Mouse (Mus musculus) heart, postnatal 0 days (tissue): ENCODE measurements around the gene Mss51. TPM values are rescaled to one million over a fixed set of nuclear protein-coding genes. Genes with fewer than 3 reads are reported as not detected.
A peak's percentile ranks its signal among the peaks of the same experiment; 100 is the strongest.

Experiments used
- ATAC-seq: fragments of 200-750 bp; cut with Nextera tagmentation; 2 replicates; pipeline ENCODE4 v1.8.0; 2017; ENCODE audit warnings: low read depth, moderate number of reproducible peaks, moderate library complexity; ENCODE audit not compliant: insufficient read depth
- DNase-seq: peaks from one replicate; pipeline ENCODE4 v3.0.0-alpha.2; 2016; ENCODE audit warnings: low spot score
- H3K27ac ChIP-seq: fragments of 300-500 bp; sonication (generic); 2 replicates; pipeline ENCODE4 v1.5.1; 2014; ENCODE audit warnings: low read depth, mild to moderate bottlenecking
- H3K27me3 ChIP-seq: fragments of 300-500 bp; sonication (generic); 2 replicates; pipeline ENCODE4 v1.6.1; 2014; ENCODE audit warnings: low read length, mixed read lengths; ENCODE audit not compliant: control insufficient read depth, insufficient read depth
- H3K36me3 ChIP-seq: fragments of 300-500 bp; sonication (generic); replicated peaks from 2 replicates; pipeline ENCODE4 v1.6.1; 2014; ENCODE audit warnings: low read length, mixed read lengths; ENCODE audit not compliant: control insufficient read depth, insufficient read depth
- H3K4me1 ChIP-seq: fragments of 300-500 bp; sonication (generic); 2 replicates; pipeline ENCODE4 v1.6.1; 2014; ENCODE audit warnings: antibody characterized with exemption; ENCODE audit not compliant: control insufficient read depth, insufficient read depth
- H3K4me2 ChIP-seq: fragments of 300-500 bp; sonication (generic); 2 replicates; pipeline ENCODE4 v1.6.1; 2014; ENCODE audit warnings: low read depth, mild to moderate bottlenecking, low read length, moderate library complexity
- H3K4me3 ChIP-seq: fragments of 300-500 bp; sonication (generic); 2 replicates; pipeline ENCODE4 v1.5.1; 2014; ENCODE audit warnings: low read depth, low read length
- H3K9ac ChIP-seq: fragments of 300-500 bp; sonication (generic); replicated peaks from 2 replicates; pipeline ENCODE4 v1.6.1; 2014; ENCODE audit warnings: low read depth, low read length, mixed read lengths
- H3K9me3 ChIP-seq: fragments of 300-500 bp; sonication (generic); replicated peaks from 2 replicates; pipeline ENCODE4 v1.6.1; 2016; ENCODE audit warnings: low read length; ENCODE audit not compliant: control insufficient read depth
- CTCF ChIP-seq: IDR thresholded peaks from 2 replicates; pipeline ENCODE4 v1.5.1; 2016; ENCODE audit warnings: antibody characterized with exemption, control low read depth, low read depth
- EP300 ChIP-seq: IDR thresholded peaks from 2 replicates; pipeline ENCODE4 v1.6.1; 2016; ENCODE audit warnings: antibody characterized with exemption, low read depth
- WGBS: fragments of 180-500 bp; shearing (Covaris S2); extraction: QIAGEN DNeasy Blood & Tissue Kit; methylation state at CpG from one replicate; pipeline ENCODE4 v1.1.7; 2014; 5-methylcytosine and 5-hydroxymethylcytosine counted together
- polyA plus RNA-seq: library from polyadenylated mRNA; unstranded; fragments of >200 nt; fragmentation: Nextera tagmentation; extraction: Ambion mirVana; gene quantifications from 2 replicates; pipeline ENCODE4 v1.2.1, GENCODE M21; 2015
- total RNA-seq: library from RNA; depleted of rRNA; stranded (reverse); fragments of >200 nt; gene quantifications from 2 replicates; pipeline ENCODE4 v1.2.3, GENCODE M21; 2014; ENCODE audit warnings: low replicate concordance

Mss51 gene
- total and polyA plus RNA-seq, 2 experiments from 2014 or later = 0.20 to 0.99 TPM

DNA sequence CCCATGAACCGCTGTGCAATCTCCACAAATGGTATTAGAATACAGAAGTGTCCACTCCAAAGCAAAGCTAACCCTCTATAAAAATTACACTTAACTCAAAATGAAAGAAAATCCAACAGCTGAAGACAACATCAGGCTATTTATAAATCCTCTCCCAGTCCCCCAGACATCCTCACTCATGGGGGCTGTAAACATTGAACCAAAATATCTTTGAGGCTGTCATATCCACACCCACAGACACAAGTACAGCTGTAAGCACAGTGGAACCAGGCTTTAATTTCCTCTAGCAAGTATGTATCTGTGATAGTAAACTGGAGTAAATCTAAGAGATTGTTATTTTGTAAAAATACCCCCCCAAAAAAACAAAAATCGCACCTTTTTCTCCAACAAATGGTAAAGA lies 23.5 kb upstream of the Mss51 start:
- Histone ChIP-seq H3K4me2 (no peak overlapping the region), H3K27ac (no peak overlapping the region), H3K9me3 (no peaks in the 10 kb centered on the region), H3K36me3 (peaks cover 30% of the 10 kb centered on the region), H3K4me3 (no peak overlapping the region), H3K9ac (no peak overlapping the region), H3K4me1 (no peaks in the 10 kb centered on the region), H3K27me3 (no peaks in the 10 kb centered on the region)
- ATAC-seq (no peak), DNase-seq (no peak)
- no peak for TF ChIP-seq EP300
- TF ChIP-seq CTCF = no peak
- WGBS = 95% methylated on average over 2 of the region's 2 CpGs

DNA sequence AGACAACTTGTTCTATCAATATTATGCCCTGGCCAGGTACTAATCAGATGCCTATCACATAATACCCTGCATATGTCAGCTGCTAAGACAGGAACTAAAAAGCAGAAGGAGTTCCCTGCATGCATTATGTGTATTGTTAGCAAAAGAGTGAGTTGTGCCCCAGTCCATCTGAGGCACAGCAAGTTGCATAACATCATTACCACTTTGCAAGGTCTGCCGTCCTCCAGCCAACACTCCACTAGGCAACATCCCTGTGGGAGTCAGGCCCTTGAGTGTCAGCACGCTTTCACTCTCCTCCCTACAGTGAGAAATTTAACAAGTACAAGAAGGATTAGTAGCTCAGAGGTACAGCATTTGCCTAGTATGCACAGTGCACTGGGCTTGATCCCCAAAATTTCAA lies 11.7 kb upstream of the Mss51 start:
- TF ChIP-seq EP300 = no peak
- no peak for TF ChIP-seq CTCF
- Histone ChIP-seq H3K9ac (no peak overlapping the region), H3K4me2 (no peak overlapping the region), H3K27me3 (no peaks in the 10 kb centered on the region), H3K4me1 (no peaks in the 10 kb centered on the region), H3K36me3 (peaks cover 20% of the 10 kb centered on the region), H3K27ac (no peak overlapping the region), H3K9me3 (no peaks in the 10 kb centered on the region), H3K4me3 (no peak overlapping the region)
- WGBS = 68% methylated on average over 2 of the region's 2 CpGs
- ATAC-seq (no peak), DNase-seq (no peak)

DNA sequence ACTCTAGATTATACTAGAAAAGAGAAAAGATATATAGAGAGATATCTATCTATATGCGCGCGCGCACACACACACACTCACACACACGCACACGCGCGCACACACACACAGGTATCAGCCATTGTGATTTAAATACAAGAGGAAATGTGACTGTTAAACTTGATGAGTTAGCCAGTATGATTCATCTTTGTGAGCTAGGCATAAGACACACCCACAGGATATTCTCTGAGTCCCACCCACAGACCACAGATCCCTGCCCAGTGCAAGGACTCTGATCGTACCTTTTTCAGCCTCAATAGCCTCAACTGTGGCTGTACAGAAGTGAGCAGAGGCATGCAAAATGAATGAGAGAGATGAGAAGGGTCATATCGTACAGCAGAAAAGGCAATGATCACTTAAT lies 6.3 kb upstream of the Mss51 start:
- H3K36me3 ChIP-seq = peaks cover 24% of the 10 kb centered on the region
- no peak for DNase-seq
- H3K27me3 ChIP-seq = no peaks in the 10 kb centered on the region
- WGBS = 89% methylated on average over 10 of the region's 10 CpGs
- no peak overlapping the region for H3K4me3 ChIP-seq
- no peak overlapping the region for H3K4me2 ChIP-seq
- TF ChIP-seq CTCF (no peak), EP300 (no peak)
- no peak overlapping the region for H3K9ac ChIP-seq
- peak overlapping the region; percentile 15; the same call in 1 of the 2 replicates for H3K27ac ChIP-seq
- ATAC-seq = peak; percentile 17; the same call in 1 of the 2 replicates
- H3K4me1 ChIP-seq = no peaks in the 10 kb centered on the region
- H3K9me3 ChIP-seq = no peaks in the 10 kb centered on the region

DNA sequence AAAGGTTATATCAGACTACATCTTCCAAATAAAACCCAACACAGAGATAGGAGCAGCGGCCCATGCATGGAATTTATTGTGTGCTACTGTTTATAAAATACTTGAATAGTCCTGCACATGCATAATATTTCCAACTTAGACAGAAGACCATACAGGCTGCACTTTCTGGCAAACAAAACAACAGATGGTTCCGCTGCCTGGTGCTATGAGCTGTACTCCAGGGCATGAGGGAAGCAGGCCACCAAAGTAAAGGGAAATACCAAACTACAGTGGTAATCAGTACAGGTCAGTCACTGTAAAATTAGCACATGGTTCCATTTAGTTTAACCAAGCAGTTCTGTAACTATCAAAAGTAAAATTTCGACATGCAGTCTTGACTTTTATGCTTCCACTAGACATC lies 3.3 kb upstream of the Mss51 start:
- H3K36me3 ChIP-seq = peaks cover 43% of the 10 kb centered on the region
- H3K9ac ChIP-seq = no peak overlapping the region
- H3K4me2 ChIP-seq = no peak overlapping the region
- H3K4me3 ChIP-seq = no peak overlapping the region
- H3K4me1 ChIP-seq = no peaks in the 10 kb centered on the region
- TF ChIP-seq EP300 (no peak), CTCF (no peak)
- no peaks in the 10 kb centered on the region for H3K27me3 ChIP-seq
- 86% methylated on average over 3 of the region's 3 CpGs for WGBS
- no peaks in the 10 kb centered on the region for H3K9me3 ChIP-seq
- H3K27ac ChIP-seq = no peak overlapping the region
- ATAC-seq (no peak), DNase-seq (no peak)

DNA sequence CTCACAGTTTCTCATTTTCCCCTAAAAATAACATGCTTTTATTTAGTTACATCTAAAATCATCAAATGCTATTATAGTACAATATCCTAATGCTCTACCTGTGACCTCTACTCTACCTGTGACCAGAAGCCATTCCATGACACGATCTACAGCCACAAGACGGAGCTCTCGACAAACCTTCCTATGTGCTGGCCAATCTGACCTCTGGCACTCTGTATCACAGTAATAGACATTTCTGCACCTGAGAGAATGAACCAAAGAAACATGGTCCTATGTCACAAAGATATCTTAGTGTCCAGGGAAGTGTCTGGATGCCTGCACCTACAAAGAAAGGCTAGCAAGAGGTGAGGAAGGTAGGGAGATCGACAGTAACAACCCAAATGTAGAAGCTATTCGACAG lies 10.7 kb downstream of the Mss51 start:
- Histone ChIP-seq H3K9ac (no peak overlapping the region), H3K36me3 (peaks cover 13% of the 10 kb centered on the region), H3K4me2 (no peak overlapping the region), H3K4me1 (no peaks in the 10 kb centered on the region), H3K27ac (no peak overlapping the region), H3K27me3 (no peaks in the 10 kb centered on the region), H3K9me3 (no peaks in the 10 kb centered on the region), H3K4me3 (no peak overlapping the region)
- 92% methylated on average over 5 of the region's 5 CpGs for WGBS
- TF ChIP-seq CTCF = no peak
- ATAC-seq (no peak), DNase-seq (no peak)

DNA sequence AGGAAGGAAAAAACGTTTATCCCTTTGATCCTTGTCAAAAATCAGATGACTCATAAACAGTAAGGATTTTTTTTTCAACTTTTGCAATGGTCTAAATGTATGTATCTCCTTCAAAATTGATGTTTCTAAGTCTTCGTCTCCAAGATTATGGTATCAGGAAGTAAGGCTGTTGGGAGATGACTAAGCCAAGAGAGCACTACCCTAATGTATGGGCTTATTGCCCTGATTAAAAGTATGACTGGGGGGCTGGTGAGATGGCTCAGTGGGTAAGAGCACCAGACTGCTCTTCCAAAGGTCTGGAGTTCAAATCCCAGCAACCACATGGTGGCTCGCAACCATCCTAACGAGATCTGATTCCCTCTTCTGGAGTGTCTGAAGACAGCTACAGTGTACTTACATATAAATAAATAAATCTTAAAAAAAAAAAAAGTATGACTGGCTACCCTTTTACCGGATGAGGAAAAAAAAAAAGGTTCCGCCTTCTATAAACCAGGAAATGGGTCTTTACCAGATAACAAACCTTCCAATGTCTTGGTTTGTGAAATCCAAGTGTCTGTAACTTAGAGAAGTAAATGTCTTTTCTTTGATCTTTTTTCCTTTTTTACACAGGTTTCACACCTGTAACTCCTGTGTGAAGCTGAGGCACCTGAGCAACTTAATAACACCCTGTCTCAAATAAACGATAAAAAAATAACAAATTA lies 14.5 kb downstream of the Mss51 start:
- H3K4me2 ChIP-seq = no peak overlapping the region
- no peak overlapping the region for H3K27ac ChIP-seq
- ATAC-seq (no peak), DNase-seq (no peak)
- 87% methylated on average over 7 of the region's 7 CpGs for WGBS
- no peak for TF ChIP-seq EP300
- no peak for TF ChIP-seq CTCF
- H3K4me3 ChIP-seq = no peak overlapping the region
- no peak overlapping the region for H3K9ac ChIP-seq
- H3K36me3 ChIP-seq = peaks cover 13% of the 10 kb centered on the region
- peaks cover 15% of the 10 kb centered on the region for H3K4me1 ChIP-seq
- H3K9me3 ChIP-seq = no peaks in the 10 kb centered on the region
- no peaks in the 10 kb centered on the region for H3K27me3 ChIP-seq
